Mouse (Mus musculus): ENCODE measurements around the gene G6pc2. TPM values are rescaled to one million over a fixed set of nuclear protein-coding genes. Genes with fewer than 3 reads are reported as not detected.

G6pc2 gene
- total RNA-seq, 2 experiments from 2014 or later = not detected

DNA sequence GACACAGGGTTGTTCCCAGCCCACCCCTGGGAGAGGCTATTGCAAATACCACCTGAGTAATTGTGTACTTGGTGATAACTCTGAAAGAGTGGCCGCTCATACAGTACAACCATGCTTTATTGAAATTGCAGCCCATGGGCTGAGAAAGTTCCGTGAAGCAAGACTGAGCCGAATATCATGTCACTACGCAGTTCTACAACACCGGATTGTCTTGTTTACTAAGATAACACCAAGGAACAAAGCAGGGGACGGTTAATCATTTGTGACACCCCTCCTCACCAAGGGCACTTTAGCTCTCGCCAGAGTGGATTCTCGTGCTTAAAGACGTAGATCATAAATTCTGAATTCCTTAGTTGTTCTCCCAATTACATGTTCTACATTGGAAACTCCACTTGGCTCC is 28.4 kb downstream of the G6pc2 start:
- no peak for DNase-seq (ENCODE audit: low spot score)

GRCm38 (mm10) chr2:69244924-69245323 is 34.1 kb downstream of the G6pc2 start:
- no peak for DNase-seq (ENCODE audit: low spot score)

DNA sequence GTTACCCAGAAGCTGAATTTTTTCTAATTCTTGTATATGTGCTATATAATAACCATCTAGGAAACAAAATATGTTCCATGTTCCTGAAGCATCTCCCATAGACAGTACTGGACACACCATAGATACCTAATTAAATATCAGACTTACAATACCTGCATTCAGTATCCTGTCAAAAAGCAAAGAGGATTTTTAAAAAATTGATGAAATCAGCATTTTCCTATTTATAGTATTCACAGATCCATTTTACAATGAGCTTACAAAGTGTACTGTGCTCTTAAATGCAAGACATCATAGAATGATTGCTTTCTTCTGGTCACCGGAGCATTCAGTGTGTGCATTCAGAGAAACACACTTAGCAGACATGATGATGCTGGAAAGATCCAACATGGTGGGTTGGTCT is 36.2 kb downstream of the G6pc2 start:
- DNase-seq (ENCODE audit: low spot score) = no peak

GRCm38 (mm10) chr2:69248221-69248755 is 37.4 kb downstream of the G6pc2 start:
- DNase-seq (ENCODE audit: low spot score) = no peak

DNA sequence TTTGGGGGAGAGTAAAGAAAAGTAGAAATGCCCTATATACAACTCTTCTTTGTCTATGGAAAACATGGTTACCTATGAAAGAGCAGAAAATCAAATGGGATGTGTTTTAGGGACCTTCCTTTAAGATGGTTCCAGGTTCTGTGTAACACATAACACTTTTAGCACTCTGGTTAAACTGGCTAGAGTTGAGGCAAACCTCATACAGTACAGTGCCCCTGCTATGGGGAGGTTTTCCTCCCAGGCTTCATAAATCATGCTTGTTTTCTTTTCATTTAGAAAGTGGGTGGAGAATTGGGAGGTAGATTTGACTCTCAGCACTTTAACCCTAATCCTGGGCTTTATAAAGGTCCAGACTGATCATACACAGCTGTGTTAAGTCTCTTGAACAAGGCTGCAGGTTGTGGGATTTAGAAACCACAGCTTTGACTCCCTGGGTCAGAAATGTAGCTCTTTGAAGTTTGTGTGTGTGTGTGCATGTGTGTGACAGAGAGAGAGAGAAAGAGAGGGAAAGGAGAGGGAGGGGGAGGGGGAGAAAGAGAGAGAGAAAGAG is 53.3 kb downstream of the G6pc2 start:
- DNase-seq (ENCODE audit: low spot score) = no peak

- no peak for DNase-seq (ENCODE audit: low spot score)
These were observed 65.0 kb downstream of the G6pc2 start for GRCm38 (mm10) chr2:69275875-69276274.

Other genes with a start within 250 kb of the G6pc2 start
- 1 to 10 TPM; 2.2 to 3.6 TPM for gene Nostrin, start 75.3 kb upstream of the G6pc2 start, total RNA-seq (2021)
- gene Spc25, start 4.9 kb upstream of the G6pc2 start, total RNA-seq (2021) = under 1 TPM; 0.45 to 0.55 TPM
- gene Abcb11, start 131.5 kb downstream of the G6pc2 start, total RNA-seq (2021) = under 1 TPM in 1 of 2 experiments, not detected in 1; 0.14 TPM
- under 1 TPM in 1 of 2 experiments, not detected in 1; 0.05 TPM for gene Dhrs9, start 169.4 kb downstream of the G6pc2 start, total RNA-seq (2021)

Data from gastrocnemius, adult 18-20 months (tissue).